Mouse (Mus musculus) cerebellum, postnatal 10 days (tissue): ENCODE results near the gene Tmem38a.

ENCODE experiments used
- DNase-seq, 2 experiments: peaks; one replicate each; pipeline ENCODE4 v3.0.0; 2021; ENCODE audit warnings: mixed read lengths in 2 of 2

Gene Tmem38a

GRCm38 (mm10) chr8:72571611-72572473 is at the start of gene Tmem38a:
Gene Tmem38a, plus strand, starts transcription at chr8:72572055.
- DNase-seq = peak; percentile 86 to 91

- DNase-seq = no peak
Measured at GRCm38 (mm10) chr8:72532103-72532502, 39.8 kb upstream of the Tmem38a start.

GRCm38 (mm10) chr8:72534888-72535287 is 37.0 kb upstream of the Tmem38a start:
- no peak for DNase-seq

- DNase-seq = peak; percentile 37 to 40
Measured at GRCm38 (mm10) chr8:72539234-72539633, 32.6 kb upstream of the Tmem38a start.

GRCm38 (mm10) chr8:72547122-72547801 is 24.6 kb upstream of the Tmem38a start:
- peak in 1 of 2 experiments; percentile 57 for DNase-seq

- peak; percentile 97 to 99 for DNase-seq
Measured at GRCm38 (mm10) chr8:72547802-72548643, 23.8 kb upstream of the Tmem38a start, which contains the start of gene Med26. Gene Med26, minus strand, starts transcription at chr8:72548270.

- DNase-seq = no peak
Measured at GRCm38 (mm10) chr8:72548644-72549313, 23.1 kb upstream of the Tmem38a start.

GRCm38 (mm10) chr8:72549314-72549892 is 22.5 kb upstream of the Tmem38a start:
- DNase-seq = peak; percentile 16 to 39

- DNase-seq = no peak
Measured at GRCm38 (mm10) chr8:72555770-72556169, 16.1 kb upstream of the Tmem38a start.

- DNase-seq = no peak
Measured at GRCm38 (mm10) chr8:72561111-72561689, 10.7 kb upstream of the Tmem38a start.

- no peak for DNase-seq
Measured at GRCm38 (mm10) chr8:72565970-72566369, 5.9 kb upstream of the Tmem38a start.

- DNase-seq = peak; percentile 98
Measured at GRCm38 (mm10) chr8:72570633-72571610, 933 bp upstream of the Tmem38a start, which contains the start of gene Smim7. Gene Smim7, minus strand, starts transcription at chr8:72571088.

GRCm38 (mm10) chr8:72572507-72572906 is 652 bp downstream of the Tmem38a start:
- peak; percentile 37 to 51 for DNase-seq

GRCm38 (mm10) chr8:72573450-72573849 is 1.6 kb downstream of the Tmem38a start:
- no peak for DNase-seq

GRCm38 (mm10) chr8:72575915-72576314 is 4.1 kb downstream of the Tmem38a start:
- no peak for DNase-seq

- no peak for DNase-seq
Measured at GRCm38 (mm10) chr8:72577266-72577665, 5.4 kb downstream of the Tmem38a start.

- no peak for DNase-seq
Measured at GRCm38 (mm10) chr8:72577941-72578340, 6.1 kb downstream of the Tmem38a start.

- DNase-seq = peak; percentile 24 to 36
Measured at GRCm38 (mm10) chr8:72579374-72579773, 7.5 kb downstream of the Tmem38a start.

- peak; percentile 50 to 55 for DNase-seq
Measured at GRCm38 (mm10) chr8:72583056-72583771, 11.4 kb downstream of the Tmem38a start.
